Mouse (Mus musculus) stomach, embryonic 14.5 days (tissue): ENCODE results near the gene 9530003J23Rik. TPM values are rescaled to one million over a fixed set of nuclear protein-coding genes. Genes with fewer than 3 reads are reported as not detected.

ENCODE experiments used
- ATAC-seq: fragments of 200-750 bp; cut with Nextera tagmentation; 2 replicates; pipeline ENCODE4 v1.8.0; 2017; ENCODE audit warnings: low read depth, moderate TSS enrichment; ENCODE audit not compliant: insufficient number of reproducible peaks, insufficient read depth, low FRiP score
- H3K27ac ChIP-seq: fragments of 300-500 bp; sonication (generic); 2 replicates; pipeline ENCODE4 v1.5.1; 2014; ENCODE audit warnings: mild to moderate bottlenecking, low read length, moderate library complexity, mixed read lengths
- H3K27me3 ChIP-seq: fragments of 300-500 bp; sonication (generic); 2 replicates; pipeline ENCODE4 v1.6.1; 2014; ENCODE audit warnings: low read length, control low read depth, mixed read lengths; ENCODE audit not compliant: control insufficient read depth, insufficient read depth
- H3K36me3 ChIP-seq: fragments of 300-500 bp; sonication (generic); 2 replicates; pipeline ENCODE4 v1.6.1; 2014; ENCODE audit warnings: mild to moderate bottlenecking, control low read depth, low read length, moderate library complexity, mixed read lengths; ENCODE audit not compliant: control insufficient read depth, insufficient read depth
- H3K4me1 ChIP-seq: fragments of 300-500 bp; sonication (generic); 2 replicates; pipeline ENCODE4 v1.6.1; 2014; ENCODE audit warnings: low read length, control low read depth, mixed read lengths; ENCODE audit not compliant: control insufficient read depth, insufficient read depth
- H3K4me2 ChIP-seq: fragments of 300-500 bp; sonication (generic); replicated peaks from 2 replicates; pipeline ENCODE4 v1.6.1; 2014; ENCODE audit warnings: low read depth, low read length, control low read depth
- H3K4me3 ChIP-seq: fragments of 300-500 bp; sonication (generic); 2 replicates; pipeline ENCODE4 v1.5.1; 2014; ENCODE audit warnings: low read depth, low read length, control low read depth
- H3K9ac ChIP-seq: fragments of 300-500 bp; sonication (generic); replicated peaks from 2 replicates; pipeline ENCODE4 v1.6.1; 2014; ENCODE audit warnings: low read depth, mild to moderate bottlenecking, control low read depth, low read length, moderate library complexity, mixed read lengths
- H3K9me3 ChIP-seq: fragments of 300-500 bp; sonication (generic); 2 replicates; pipeline ENCODE4 v1.6.1; 2016; ENCODE audit warnings: low read depth, low read length, control low read depth; ENCODE audit not compliant: control insufficient read depth
- WGBS: fragments of 180-500 bp; shearing (Covaris S2); extraction: QIAGEN DNeasy Blood & Tissue Kit; methylation state at CpG from one replicate; pipeline ENCODE4 v1.1.7; 2014; 5-methylcytosine and 5-hydroxymethylcytosine counted together
- polyA plus RNA-seq: library from polyadenylated mRNA; unstranded; fragments of >200 nt; fragmentation: Nextera tagmentation; extraction: Ambion mirVana; gene quantifications from 2 replicates; pipeline ENCODE4 v1.2.1, GENCODE M21; 2014

Gene 9530003J23Rik
- polyA plus RNA-seq, 1 experiment from 2014 or later = not detected

DNA sequence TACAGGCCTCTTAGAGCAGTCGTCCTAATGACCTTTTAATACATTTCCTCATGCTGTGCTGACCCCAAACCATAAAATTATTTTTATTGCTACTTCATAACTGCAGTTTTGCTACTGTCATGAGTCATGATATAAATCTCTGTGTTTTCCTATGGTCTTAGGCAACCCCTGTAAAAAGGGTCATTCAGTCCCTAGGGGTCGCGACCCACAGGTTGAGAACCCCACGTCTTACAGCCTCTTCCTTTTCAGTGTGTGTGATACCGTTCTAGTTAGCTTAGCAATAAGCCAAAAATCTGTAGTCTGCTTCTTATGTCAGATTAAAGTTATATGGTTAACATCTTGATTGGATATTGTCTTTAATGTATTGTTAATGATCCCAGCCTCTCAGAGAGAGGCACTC lies 45.1 kb downstream of the 9530003J23Rik start:
- Histone ChIP-seq H3K4me3 (no peak overlapping the region), H3K27ac (no peak overlapping the region), H3K9ac (no peak overlapping the region), H3K4me2 (no peak overlapping the region), H3K27me3 (no peaks in the 10 kb centered on the region), H3K36me3 (no peaks in the 10 kb centered on the region), H3K9me3 (no peaks in the 10 kb centered on the region), H3K4me1 (no peaks in the 10 kb centered on the region)
- no peak for ATAC-seq
- 76% methylated on average over 5 of the region's 5 CpGs for WGBS

DNA sequence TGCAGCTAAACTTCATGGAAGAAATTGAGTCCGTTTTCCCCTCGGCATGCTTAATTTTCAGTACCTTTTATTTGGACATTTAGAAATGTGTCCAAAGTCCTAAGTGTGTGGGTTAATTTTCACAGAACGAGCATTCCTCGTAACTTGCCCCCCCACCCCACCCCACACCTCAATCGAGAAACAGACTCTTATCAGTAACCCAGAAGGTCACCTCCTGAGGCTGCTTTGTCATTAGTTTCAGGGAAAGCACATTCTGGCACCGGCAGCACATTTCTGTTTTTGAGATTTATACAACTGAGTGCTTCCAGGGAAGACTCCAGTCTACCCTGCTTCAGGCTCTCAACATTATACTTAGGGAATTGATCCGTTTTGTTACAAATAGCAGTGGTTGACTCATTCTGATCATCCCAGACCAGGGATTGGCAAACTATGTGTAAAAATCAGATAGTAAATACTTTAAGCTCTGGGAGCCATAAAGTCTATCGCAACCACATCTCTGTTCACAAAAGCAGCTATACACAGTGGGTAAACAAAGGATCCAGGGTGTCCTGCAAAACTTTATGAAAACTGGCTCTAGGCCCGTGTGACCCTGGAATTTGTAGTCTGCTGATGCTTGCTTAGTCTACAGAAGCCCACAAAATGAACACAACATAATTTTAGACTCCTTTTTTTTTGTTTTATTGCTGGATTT lies 53.0 kb downstream of the 9530003J23Rik start:
- no peaks in the 10 kb centered on the region for H3K9me3 ChIP-seq
- 45% methylated on average over 9 of the region's 9 CpGs for WGBS
- no peaks in the 10 kb centered on the region for H3K36me3 ChIP-seq
- H3K4me2 ChIP-seq = no peak overlapping the region
- no peak for ATAC-seq
- no peak overlapping the region for H3K4me3 ChIP-seq
- H3K4me1 ChIP-seq = no peaks in the 10 kb centered on the region
- H3K27me3 ChIP-seq = no peaks in the 10 kb centered on the region
- H3K27ac ChIP-seq = no peak overlapping the region
- no peak overlapping the region for H3K9ac ChIP-seq

Other genes starting within 250 kb of the 9530003J23Rik start
- not detected in 2 replicates for gene Lrrc10, start 193.4 kb downstream of the 9530003J23Rik start, polyA plus RNA-seq
- 227 and 238 TPM in 2 replicates for gene Cct2, start 174.9 kb downstream of the 9530003J23Rik start, polyA plus RNA-seq
- 37.4 and 40.3 TPM in 2 replicates for gene Frs2, start 90.2 kb downstream of the 9530003J23Rik start, polyA plus RNA-seq
- gene Yeats4, start 14.2 kb downstream of the 9530003J23Rik start, polyA plus RNA-seq = 75.8 and 81.6 TPM in 2 replicates
- 65.7 and 77.6 TPM in 2 replicates for gene Lyz2, start 43.6 kb upstream of the 9530003J23Rik start, polyA plus RNA-seq
- not detected in 2 replicates for gene Lyz1, start 54.2 kb upstream of the 9530003J23Rik start, polyA plus RNA-seq
- gene Cpsf6, start 141.3 kb upstream of the 9530003J23Rik start, polyA plus RNA-seq = 173 and 185 TPM in 2 replicates